Mouse (Mus musculus) thymus, postnatal 36 days (tissue): ENCODE measurements around the gene Cept1.

ENCODE experiments used
- DNase-seq, 2 experiments: peaks; one replicate each; pipeline ENCODE4 v3.0.0; 2022; ENCODE audit warnings: mixed read lengths in 2 of 2

Gene Cept1

GRCm38 (mm10) chr3:106494417-106494950 lies 53.1 kb downstream of the Cept1 start:
- DNase-seq = no peak

GRCm38 (mm10) chr3:106493882-106494281 lies 53.7 kb downstream of the Cept1 start:
- DNase-seq = no peak

- no peak for DNase-seq
Measured at GRCm38 (mm10) chr3:106493202-106493601, 54.4 kb downstream of the Cept1 start.

- DNase-seq = no peak
Measured at GRCm38 (mm10) chr3:106492723-106493122, 54.9 kb downstream of the Cept1 start.

- no peak for DNase-seq
Measured at GRCm38 (mm10) chr3:106490239-106490638, 57.4 kb downstream of the Cept1 start.

GRCm38 (mm10) chr3:106487551-106487950 lies 60.1 kb downstream of the Cept1 start:
- no peak for DNase-seq

- peak; percentile 42 to 66 for DNase-seq
Measured at GRCm38 (mm10) chr3:106485810-106486209, 61.8 kb downstream of the Cept1 start.

- DNase-seq = no peak
Measured at GRCm38 (mm10) chr3:106484861-106485260, 62.7 kb downstream of the Cept1 start.

GRCm38 (mm10) chr3:106483796-106484405 lies 63.7 kb downstream of the Cept1 start:
- peak; percentile 20 to 23 for DNase-seq

- peak in 1 of 2 experiments; percentile 27 for DNase-seq
Measured at GRCm38 (mm10) chr3:106483297-106483696, 64.3 kb downstream of the Cept1 start.

- peak; percentile 86 to 90 for DNase-seq
Measured at GRCm38 (mm10) chr3:106482281-106483081, 65.1 kb downstream of the Cept1 start, which contains the start of gene Dennd2d. Dennd2d (plus strand) TSS chr3:106482405.

- no peak for DNase-seq
Measured at GRCm38 (mm10) chr3:106476863-106477262, 70.7 kb downstream of the Cept1 start.

GRCm38 (mm10) chr3:106474210-106474609 lies 73.4 kb downstream of the Cept1 start:
- peak in 1 of 2 experiments; percentile 45 for DNase-seq

- peak in 1 of 2 experiments; percentile 14 for DNase-seq
Measured at GRCm38 (mm10) chr3:106464750-106465149, 82.9 kb downstream of the Cept1 start.

- DNase-seq = no peak
Measured at GRCm38 (mm10) chr3:106462493-106462892, 85.1 kb downstream of the Cept1 start.

GRCm38 (mm10) chr3:106462059-106462470 lies 85.5 kb downstream of the Cept1 start:
- DNase-seq = peak; percentile 55 to 57

- DNase-seq = no peak
Measured at GRCm38 (mm10) chr3:106457298-106457869, 90.2 kb downstream of the Cept1 start.

- DNase-seq = peak; percentile 40 to 53
Measured at GRCm38 (mm10) chr3:106452616-106453015, 95.0 kb downstream of the Cept1 start.
